Mouse (Mus musculus): ENCODE results near the gene Bicra.

DNA sequence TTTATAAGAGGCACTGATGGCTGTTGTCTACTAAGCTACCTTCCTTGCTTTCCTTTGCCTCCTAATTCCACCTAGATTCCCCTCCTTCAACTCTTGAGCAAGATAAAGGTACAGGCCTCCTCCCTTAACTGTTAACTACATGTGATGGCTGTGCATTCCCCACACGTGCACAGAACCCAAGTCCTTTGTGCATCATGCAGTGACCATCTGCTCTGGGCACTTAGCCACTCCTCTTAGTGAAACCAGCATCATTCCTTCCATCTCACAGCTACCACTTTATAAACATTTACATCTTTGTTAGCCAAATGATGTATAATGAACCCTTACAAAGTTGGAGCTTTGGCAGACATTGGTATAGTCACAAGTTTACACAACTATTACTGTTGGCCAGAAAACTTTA lies 32.2 kb upstream of the Bicra start:
- TF ChIP-seq CTCF (IDR thresholded peaks at IDR 0.05; ENCODE audit: low read depth) (no peak), EP300 (optimal IDR thresholded peaks at IDR 0.05) (no peak)
